Mouse (Mus musculus) ES-E14 (cell line): Measurements from ENCODE around the gene Nsun2.

Source experiments
- CHD2 ChIP-seq: IDR thresholded peaks from 2 replicates; pipeline ENCODE4 v1.6.1; 2014; ENCODE audit warnings: mild to moderate bottlenecking, low read depth, low read length, inconsistent platforms
- HCFC1 ChIP-seq: IDR thresholded peaks from 2 replicates; pipeline ENCODE4 v1.6.1; 2012; ENCODE audit warnings: low read length, inconsistent platforms, borderline replicate concordance; ENCODE audit not compliant: insufficient read depth
- ZC3H11A ChIP-seq: IDR thresholded peaks from 2 replicates; pipeline ENCODE4 v1.6.1; 2012; ENCODE audit warnings: low read depth, mild to moderate bottlenecking, inconsistent platforms, low read length, borderline replicate concordance
- ZNF384 ChIP-seq: IDR thresholded peaks from 2 replicates; pipeline ENCODE4 v1.6.1; 2012; ENCODE audit warnings: low read depth, low read length, inconsistent platforms

DNA sequence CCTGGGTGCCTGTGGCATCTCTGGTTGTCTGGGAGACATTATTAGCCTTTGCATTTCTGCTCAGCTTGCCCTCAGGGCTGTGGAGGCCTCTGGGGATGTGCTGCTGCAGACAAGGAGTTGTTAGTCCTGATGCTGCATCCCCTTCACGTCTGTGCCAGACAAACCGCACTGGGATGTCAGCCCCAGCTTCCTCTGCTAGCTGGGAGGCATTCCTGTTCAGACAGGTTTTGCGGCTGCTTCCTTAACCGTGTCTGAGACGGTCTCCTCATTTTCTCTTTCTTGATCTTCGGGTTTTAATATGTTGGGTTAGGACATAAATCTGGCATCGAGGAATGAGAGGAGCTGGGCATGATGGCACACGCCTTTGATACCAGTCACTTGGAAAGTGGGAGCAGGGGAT lies 58.7 kb downstream of the Nsun2 start:
- TF ChIP-seq CHD2 (no peak), ZC3H11A (no peak), ZNF384 (no peak), HCFC1 (no peak)
